Mouse (Mus musculus) embryonic facial prominence, embryonic 10.5 days (tissue): Measurements from ENCODE around the gene Chmp3. TPM values are rescaled to one million over a fixed set of nuclear protein-coding genes. Genes with fewer than 3 reads are reported as not detected.

Experiments
- DNase-seq: peaks from one replicate; pipeline ENCODE4 v3.0.0-alpha.2; 2017; ENCODE audit warnings: low spot score
- H3K27ac ChIP-seq: fragments of 300-500 bp; sonication (generic); replicated peaks from 2 replicates; pipeline ENCODE4 v1.5.1; 2016; ENCODE audit warnings: mild to moderate bottlenecking
- H3K27me3 ChIP-seq: fragments of 300-500 bp; sonication (generic); replicated peaks from 2 replicates; pipeline ENCODE4 v1.6.1; 2016; ENCODE audit warnings: low read depth, mild to moderate bottlenecking; ENCODE audit not compliant: poor library complexity, severe bottlenecking
- H3K36me3 ChIP-seq: fragments of 300-500 bp; sonication (generic); replicated peaks from 2 replicates; pipeline ENCODE4 v1.6.1; 2016; ENCODE audit warnings: mild to moderate bottlenecking, moderate library complexity
- H3K4me1 ChIP-seq: fragments of 300-500 bp; sonication (generic); 2 replicates; pipeline ENCODE4 v1.6.1; 2016
- H3K4me3 ChIP-seq: fragments of 300-500 bp; sonication (generic); 2 replicates; pipeline ENCODE4 v1.5.1; 2016; ENCODE audit warnings: mild to moderate bottlenecking, moderate library complexity
- H3K9me3 ChIP-seq: fragments of 300-500 bp; sonication (generic); 2 replicates; pipeline ENCODE4 v1.6.1; 2016; ENCODE audit warnings: mild to moderate bottlenecking
- WGBS: fragments of 180-500 bp; shearing (Covaris S2); methylation state at CpG from one replicate; pipeline ENCODE4 v1.1.7; 2016; 5-methylcytosine and 5-hydroxymethylcytosine counted together
- polyA plus RNA-seq: library from polyadenylated mRNA; unstranded; fragments of >200 nt; fragmentation: Nextera tagmentation; extraction: Ambion mirVana; gene quantifications from 2 replicates; pipeline ENCODE4 v1.2.1, GENCODE M21; 2016

The Chmp3 gene
- polyA plus RNA-seq, 1 experiment from 2014 or later: 48.2 TPM

DNA sequence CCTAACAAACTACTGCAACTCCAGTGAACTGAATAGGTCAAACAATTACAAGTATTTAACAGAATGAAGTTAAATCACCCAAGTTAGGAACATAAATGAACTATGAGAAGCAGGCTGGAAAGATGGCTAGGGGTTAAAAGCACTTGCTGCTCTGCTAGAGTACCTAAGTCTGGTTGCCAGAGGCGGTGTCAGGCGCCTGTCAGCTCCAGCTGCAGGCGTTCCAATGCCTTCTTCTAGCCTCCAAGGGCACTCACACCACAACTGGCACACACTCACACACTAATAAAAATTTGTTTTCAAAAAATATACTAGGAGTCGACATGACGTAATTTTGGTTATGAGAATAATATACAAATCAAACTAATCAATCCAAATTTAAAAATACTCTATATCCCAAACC, 78.0 kb downstream of the Chmp3 start:
- no peaks in the 10 kb centered on the region for H3K9me3 ChIP-seq
- H3K27ac ChIP-seq: no peak overlapping the region
- no peaks in the 10 kb centered on the region for H3K27me3 ChIP-seq
- 92% methylated on average over 5 of the region's 5 CpGs for WGBS
- H3K36me3 ChIP-seq: peaks cover 100% of the 10 kb centered on the region
- no peak overlapping the region for H3K4me3 ChIP-seq
- no peak for DNase-seq
- peaks cover 7% of the 10 kb centered on the region for H3K4me1 ChIP-seq

DNA sequence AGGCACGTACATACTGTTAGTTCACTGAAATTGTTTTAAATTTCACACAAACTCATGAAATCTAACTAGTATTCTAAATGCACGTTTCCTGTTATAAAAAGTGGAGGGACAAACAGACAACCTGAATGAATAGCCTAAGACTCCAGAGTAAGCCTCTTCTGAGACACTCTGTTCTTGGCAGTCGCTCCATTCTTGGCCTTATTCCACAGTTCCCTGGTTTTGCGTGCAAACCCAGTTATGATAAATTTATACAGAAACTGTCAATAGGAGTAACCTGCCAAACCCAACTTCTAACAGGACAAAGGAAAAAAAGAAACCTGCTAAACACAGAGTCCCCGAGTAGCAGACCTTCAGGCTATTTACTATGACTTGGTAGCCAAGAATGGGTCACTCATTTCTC, 78.4 kb downstream of the Chmp3 start:
- Histone ChIP-seq H3K27ac (no peak overlapping the region), H3K9me3 (no peaks in the 10 kb centered on the region), H3K4me1 (peaks cover 7% of the 10 kb centered on the region), H3K36me3 (peaks cover 100% of the 10 kb centered on the region), H3K4me3 (no peak overlapping the region), H3K27me3 (no peaks in the 10 kb centered on the region)
- no peak for DNase-seq
- WGBS: 93% methylated on average over 5 of the region's 5 CpGs

DNA sequence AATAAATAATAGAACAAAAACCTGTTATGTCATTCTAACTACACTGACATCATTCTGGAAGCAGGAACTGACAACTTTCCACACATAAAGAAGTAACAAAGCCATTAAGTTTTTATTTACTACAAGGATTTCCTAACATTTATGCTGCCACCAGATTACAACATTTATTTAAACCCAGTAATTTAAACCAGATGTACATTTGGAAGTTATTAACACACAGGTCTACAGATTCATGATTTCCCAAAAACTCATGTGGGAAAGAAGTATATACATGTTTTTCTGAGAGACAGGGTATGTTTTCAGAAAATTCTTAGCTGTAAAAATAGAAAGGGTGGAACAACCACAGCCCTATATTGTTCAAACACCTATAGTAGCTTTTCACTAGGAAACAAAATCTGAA, 81.1 kb downstream of the Chmp3 start:
- Histone ChIP-seq H3K27me3 (no peaks in the 10 kb centered on the region), H3K36me3 (peaks cover 99% of the 10 kb centered on the region), H3K4me1 (peaks cover 10% of the 10 kb centered on the region), H3K4me3 (no peak overlapping the region), H3K27ac (no peak overlapping the region), H3K9me3 (no peaks in the 10 kb centered on the region)
- DNase-seq: no peak

DNA sequence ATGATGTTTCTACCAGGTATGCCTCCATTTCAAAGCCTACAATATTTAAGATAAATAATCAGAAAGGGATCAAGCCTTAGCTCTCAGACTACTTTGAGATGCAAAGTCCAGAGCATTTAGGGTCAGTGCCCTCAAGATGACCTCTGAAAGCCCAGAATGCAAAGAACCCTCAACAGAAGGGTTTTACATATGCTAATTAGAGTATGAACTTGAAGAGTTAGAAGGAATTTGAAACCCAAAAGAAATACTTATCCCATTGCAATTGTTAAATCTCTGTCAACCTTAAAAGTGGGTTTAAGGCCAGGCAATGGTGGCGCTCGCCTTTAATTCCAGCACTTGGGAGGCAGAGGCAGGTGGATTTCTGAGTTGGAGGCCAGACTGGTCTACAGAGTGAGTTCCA, 82.4 kb downstream of the Chmp3 start:
- no peak overlapping the region for H3K4me3 ChIP-seq
- no peaks in the 10 kb centered on the region for H3K9me3 ChIP-seq
- peaks cover 23% of the 10 kb centered on the region for H3K4me1 ChIP-seq
- H3K36me3 ChIP-seq: peaks cover 99% of the 10 kb centered on the region
- no peak for DNase-seq
- WGBS: 93% methylated on average over 2 of the region's 2 CpGs
- no peaks in the 10 kb centered on the region for H3K27me3 ChIP-seq
- H3K27ac ChIP-seq: no peak overlapping the region

DNA sequence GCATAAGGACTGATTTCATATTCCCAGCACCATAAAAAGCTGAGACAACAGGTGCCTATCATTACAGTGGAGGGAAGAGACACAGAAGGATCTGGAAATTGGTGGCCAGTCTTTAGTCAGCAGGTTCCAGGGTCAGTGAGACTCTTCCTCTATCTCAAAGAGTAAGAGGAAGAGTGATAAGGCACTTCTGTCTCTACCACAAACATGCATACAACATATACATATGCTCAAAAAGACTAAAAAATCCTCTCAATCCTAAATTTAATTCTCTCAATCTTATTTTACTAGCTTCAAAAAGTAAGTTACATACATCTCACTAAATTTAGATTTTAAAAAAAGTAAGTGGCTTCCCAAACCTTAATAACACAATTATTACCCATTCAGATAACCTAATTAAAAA, 83.7 kb downstream of the Chmp3 start:
- no peak for DNase-seq
- Histone ChIP-seq H3K27me3 (no peaks in the 10 kb centered on the region), H3K36me3 (peaks cover 89% of the 10 kb centered on the region), H3K4me3 (no peak overlapping the region), H3K27ac (no peak overlapping the region), H3K4me1 (peaks cover 31% of the 10 kb centered on the region), H3K9me3 (no peaks in the 10 kb centered on the region)

DNA sequence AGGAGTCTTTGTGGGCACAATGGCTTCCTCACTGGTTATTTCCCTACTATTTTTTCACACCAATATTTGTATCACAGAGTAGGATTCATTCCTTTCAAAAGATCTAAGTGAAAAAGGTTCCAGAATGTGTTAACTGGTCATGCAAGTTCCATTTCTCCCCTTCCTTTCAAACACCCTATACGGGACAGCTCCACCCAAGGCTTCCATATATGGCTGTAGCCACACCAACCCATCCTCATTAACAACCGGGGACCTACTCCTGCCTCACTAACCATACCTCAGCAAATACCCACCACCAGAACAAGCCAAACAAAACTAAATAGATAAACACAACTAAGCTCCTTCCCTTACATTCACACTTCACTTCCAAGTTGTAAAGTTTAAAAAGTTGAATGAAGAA, 87.6 kb downstream of the Chmp3 start:
- Histone ChIP-seq H3K27me3 (0 out of 2 replicates have a peak, but pooled peaks cover 4% of the 10 kb centered on the region), H3K27ac (no peak overlapping the region), H3K9me3 (no peaks in the 10 kb centered on the region; the same call in 1 of the 2 replicates), H3K4me1 (peaks cover 24% of the 10 kb centered on the region), H3K4me3 (peak overlapping the region; percentile 91), H3K36me3 (peaks cover 50% of the 10 kb centered on the region)
- WGBS: 13% methylated on average over 2 of the region's 2 CpGs
- no peak for DNase-seq

DNA sequence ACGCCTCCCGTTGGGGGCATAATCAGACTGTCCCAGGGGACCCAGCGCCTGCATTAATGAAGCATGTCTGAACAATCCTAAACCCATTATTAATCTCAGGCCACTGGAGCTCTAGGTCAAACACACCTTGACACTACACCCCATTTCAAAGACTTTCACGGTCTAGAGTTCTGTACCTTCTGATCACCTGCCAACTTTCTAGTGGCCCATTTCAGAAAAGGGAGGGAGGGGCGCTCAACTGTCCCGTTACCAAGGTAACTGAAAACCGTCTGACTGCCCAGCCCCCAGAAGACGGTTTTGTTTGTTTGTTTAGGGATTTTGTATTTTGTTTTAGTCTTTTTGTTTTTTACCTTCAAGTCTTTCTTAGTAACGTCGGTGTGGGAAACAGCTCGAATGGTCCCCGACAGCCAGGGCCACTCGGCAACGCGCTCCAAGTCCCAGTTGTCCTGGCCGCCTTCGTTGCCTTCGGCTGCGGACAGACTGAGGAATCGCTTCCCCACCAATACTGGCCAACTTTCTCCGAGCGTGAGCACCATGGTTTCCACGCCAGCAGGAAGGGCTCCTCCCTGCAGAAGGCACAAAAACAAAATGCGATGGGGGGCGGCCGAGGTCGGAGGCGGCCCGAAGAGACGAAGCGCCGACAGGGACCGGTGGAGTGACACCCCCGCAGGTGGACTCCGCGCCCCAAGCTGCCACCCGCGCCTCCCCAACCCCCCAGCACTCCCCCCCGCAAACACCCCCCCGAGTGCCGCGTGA, 88.3 kb downstream of the Chmp3 start:
- Histone ChIP-seq H3K27me3 (peaks cover 8% of the 10 kb centered on the region), H3K36me3 (peaks cover 43% of the 10 kb centered on the region), H3K4me3 (peak overlapping the region; percentile 91), H3K27ac (peak overlapping the region; percentile 96), H3K4me1 (peaks cover 24% of the 10 kb centered on the region), H3K9me3 (no peaks in the 10 kb centered on the region; the same call in 1 of the 2 replicates)
- DNase-seq: peak; percentile 55
- WGBS: 4% methylated on average over 42 of the region's 42 CpGs

Other genes with a start within 250 kb of the Chmp3 start
- 0.25 and 0.59 TPM in 2 replicates for gene Smyd1, start 221.6 kb upstream of the Chmp3 start, polyA plus RNA-seq
- gene Cd8b1, start 221.0 kb upstream of the Chmp3 start, polyA plus RNA-seq: 0.12 TPM in 1 of 2 replicates, not detected in the other
- not detected in 2 replicates for gene Cd8a, start 170.4 kb upstream of the Chmp3 start, polyA plus RNA-seq
- gene Rmnd5a, start 103.2 kb upstream of the Chmp3 start, polyA plus RNA-seq: 12.3 and 13.6 TPM in 2 replicates
- gene Rnf103, start 49.9 kb upstream of the Chmp3 start, polyA plus RNA-seq: 10.9 TPM in 2 replicates
- 69.5 and 80.3 TPM in 2 replicates for gene Kdm3a, start 89.2 kb downstream of the Chmp3 start, polyA plus RNA-seq
- 17.4 and 18.3 TPM in 2 replicates for gene Reep1, start 163.8 kb downstream of the Chmp3 start, polyA plus RNA-seq